Mouse (Mus musculus) heart, embryonic 14.5 days (tissue): Measurements from ENCODE around the gene Abcc4. TPM values are rescaled to one million over a fixed set of nuclear protein-coding genes. Genes with fewer than 3 reads are reported as not detected.

Source experiments
- ATAC-seq: fragments of 200-750 bp; cut with Nextera tagmentation; 2 replicates; pipeline ENCODE4 v1.8.0; 2017; ENCODE audit warnings: low read depth, moderate TSS enrichment; ENCODE audit not compliant: insufficient number of reproducible peaks, insufficient read depth, low FRiP score
- H3K27ac ChIP-seq, 2 experiments: fragments of 200-500 bp in 1 of 2; fragments of 300-500 bp in 1 of 2; sonication (generic) in 1 of 2; replicated peaks in 1 of 2; 2 replicates each; pipeline ENCODE4 v1.5.1; 2012 to 2014; ENCODE audit warnings: low read depth in 2 of 2, low read length in 2 of 2, control low read depth in 1 of 2, mild to moderate bottlenecking in 1 of 2, mixed read lengths in 1 of 2; ENCODE audit not compliant: control insufficient read depth in 1 of 2, insufficient read depth in 1 of 2
- H3K27me3 ChIP-seq: fragments of 300-500 bp; sonication (generic); 2 replicates; pipeline ENCODE4 v1.6.1; 2014; ENCODE audit warnings: mild to moderate bottlenecking, low read length, control low read depth; ENCODE audit not compliant: control insufficient read depth, insufficient read depth
- H3K36me3 ChIP-seq: fragments of 300-500 bp; sonication (generic); 2 replicates; pipeline ENCODE4 v1.6.1; 2014; ENCODE audit warnings: mild to moderate bottlenecking, control low read depth, low read length, mixed read lengths; ENCODE audit not compliant: control insufficient read depth, insufficient read depth
- H3K4me1 ChIP-seq, 2 experiments: fragments of 200-500 bp in 1 of 2; fragments of 300-500 bp in 1 of 2; sonication (generic) in 1 of 2; 2 replicates each; pipeline ENCODE4 v1.6.1; 2012 to 2014; ENCODE audit warnings: low read length in 2 of 2, control low read depth in 1 of 2, mixed read lengths in 1 of 2; ENCODE audit not compliant: control insufficient read depth in 2 of 2, insufficient read depth in 2 of 2
- H3K4me2 ChIP-seq: fragments of 300-500 bp; sonication (generic); 2 replicates; pipeline ENCODE4 v1.6.1; 2014; ENCODE audit warnings: mild to moderate bottlenecking, low read length
- H3K4me3 ChIP-seq, 2 experiments: fragments of 200-500 bp in 1 of 2; fragments of 300-500 bp in 1 of 2; sonication (generic) in 1 of 2; 2 replicates each; pipeline ENCODE4 v1.5.1; 2012 to 2014; ENCODE audit warnings: low read length in 2 of 2, mild to moderate bottlenecking in 2 of 2, control low read depth in 1 of 2, low read depth in 1 of 2, moderate library complexity in 1 of 2; ENCODE audit not compliant: control insufficient read depth in 1 of 2, insufficient read depth in 1 of 2
- H3K9ac ChIP-seq: fragments of 300-500 bp; sonication (generic); 2 replicates; pipeline ENCODE4 v1.6.1; 2014; ENCODE audit warnings: mild to moderate bottlenecking, low read length
- H3K9me3 ChIP-seq: fragments of 300-500 bp; sonication (generic); 2 replicates; pipeline ENCODE4 v1.6.1; 2016; ENCODE audit warnings: low read length, control low read depth; ENCODE audit not compliant: control insufficient read depth
- WGBS: fragments of 180-500 bp; shearing (Covaris S2); extraction: QIAGEN DNeasy Blood & Tissue Kit; methylation state at CpG from one replicate; pipeline ENCODE4 v1.1.7; 2014; 5-methylcytosine and 5-hydroxymethylcytosine counted together
- polyA plus RNA-seq: library from polyadenylated mRNA; unstranded; fragments of >200 nt; fragmentation: Nextera tagmentation; extraction: Ambion mirVana; gene quantifications from 2 replicates; pipeline ENCODE4 v1.2.1, GENCODE M21; 2014

The Abcc4 gene
- polyA plus RNA-seq, 1 experiment from 2014 or later: 1.8 TPM

GRCm38 (mm10) chr14:118569586-118569985, 136.4 kb downstream of the Abcc4 start:
- H3K27me3 ChIP-seq: no peaks in the 10 kb centered on the region
- no peak overlapping the region for H3K4me2 ChIP-seq
- no peak overlapping the region for H3K4me3 ChIP-seq
- H3K9ac ChIP-seq: no peak overlapping the region
- H3K27ac ChIP-seq: no peak overlapping the region
- no peaks in the 10 kb centered on the region for H3K4me1 ChIP-seq
- no peaks in the 10 kb centered on the region for H3K9me3 ChIP-seq
- no peaks in the 10 kb centered on the region for H3K36me3 ChIP-seq
- 93% methylated on average over 13 of the region's 13 CpGs for WGBS
- ATAC-seq: no peak

- Histone ChIP-seq H3K4me1 (no peaks in the 10 kb centered on the region), H3K9me3 (no peaks in the 10 kb centered on the region)
- 73% methylated on average over 17 of the region's 17 CpGs for WGBS
These were observed 137.8 kb downstream of the Abcc4 start for GRCm38 (mm10) chr14:118568116-118568673.

GRCm38 (mm10) chr14:118566809-118567208, 139.2 kb downstream of the Abcc4 start:
- Histone ChIP-seq H3K4me2 (no peak overlapping the region), H3K9me3 (no peaks in the 10 kb centered on the region), H3K36me3 (no peaks in the 10 kb centered on the region), H3K9ac (no peak overlapping the region), H3K4me3 (no peak overlapping the region), H3K4me1 (no peaks in the 10 kb centered on the region), H3K27ac (0 out of 4 replicates have a peak overlapping the region, but pooled peaks of 1 of the 2 experiments have one; percentile 6), H3K27me3 (no peaks in the 10 kb centered on the region)
- WGBS: 81% methylated on average over 5 of the region's 5 CpGs
- ATAC-seq: no peak

More at GRCm38 (mm10) chr14:118568116-118568673, 137.8 kb downstream of the Abcc4 start:
- ATAC-seq: no peak
- no peaks in the 10 kb centered on the region for H3K36me3 ChIP-seq
- no peaks in the 10 kb centered on the region for H3K27me3 ChIP-seq
- H3K9ac ChIP-seq: no peak overlapping the region
- no peak overlapping the region for H3K4me2 ChIP-seq
- H3K4me3 ChIP-seq: no peak overlapping the region
- H3K27ac ChIP-seq: no peak overlapping the region

GRCm38 (mm10) chr14:118566214-118566688, 139.8 kb downstream of the Abcc4 start:
- H3K9ac ChIP-seq: no peak overlapping the region
- no peak overlapping the region for H3K4me3 ChIP-seq
- peak overlapping the region in 1 of 2 experiments; percentile 23; a peak in 1 of 4 replicates for H3K27ac ChIP-seq
- H3K36me3 ChIP-seq: no peaks in the 10 kb centered on the region
- no peaks in the 10 kb centered on the region for H3K4me1 ChIP-seq
- no peak overlapping the region for H3K4me2 ChIP-seq
- ATAC-seq: no peak
- no peaks in the 10 kb centered on the region for H3K9me3 ChIP-seq
- no peaks in the 10 kb centered on the region for H3K27me3 ChIP-seq
- 61% methylated on average over 12 of the region's 12 CpGs for WGBS

- WGBS: 93% methylated on average over 5 of the region's 5 CpGs
- Histone ChIP-seq H3K27ac (no peak overlapping the region), H3K36me3 (no peaks in the 10 kb centered on the region), H3K27me3 (no peaks in the 10 kb centered on the region), H3K9ac (no peak overlapping the region), H3K9me3 (no peaks in the 10 kb centered on the region), H3K4me3 (no peak overlapping the region), H3K4me1 (no peaks in the 10 kb centered on the region), H3K4me2 (no peak overlapping the region)
- ATAC-seq: no peak
These were observed 140.3 kb downstream of the Abcc4 start for GRCm38 (mm10) chr14:118565696-118566095.

- Histone ChIP-seq H3K9me3 (no peaks in the 10 kb centered on the region), H3K4me3 (no peak overlapping the region), H3K36me3 (no peaks in the 10 kb centered on the region), H3K9ac (no peak overlapping the region), H3K4me1 (no peaks in the 10 kb centered on the region), H3K27ac (no peak overlapping the region), H3K4me2 (no peak overlapping the region), H3K27me3 (no peaks in the 10 kb centered on the region)
- WGBS: 73% methylated on average over 8 of the region's 8 CpGs
- no peak for ATAC-seq
These were observed 142.4 kb downstream of the Abcc4 start for GRCm38 (mm10) chr14:118563570-118563969.

GRCm38 (mm10) chr14:118552901-118553475, 153.0 kb downstream of the Abcc4 start:
- H3K4me2 ChIP-seq: no peak overlapping the region
- no peak overlapping the region for H3K4me3 ChIP-seq
- no peak overlapping the region for H3K9ac ChIP-seq
- no peaks in the 10 kb centered on the region for H3K27me3 ChIP-seq
- no peaks in the 10 kb centered on the region for H3K36me3 ChIP-seq
- peaks cover 8 to 13% of the 10 kb centered on the region in 2 experiments; a peak in 3 of 4 replicates for H3K4me1 ChIP-seq
- no peaks in the 10 kb centered on the region for H3K9me3 ChIP-seq
- ATAC-seq: no peak
- 89% methylated on average over 20 of the region's 20 CpGs for WGBS
- no peak overlapping the region for H3K27ac ChIP-seq
